Mouse (Mus musculus) bone marrow macrophage, adult 2 months (primary cell): ENCODE data around the gene 4930524J08Rik. TPM values are rescaled to one million over a fixed set of nuclear protein-coding genes. Genes with fewer than 3 reads are reported as not detected.

ENCODE experiments used
- H3K27ac ChIP-seq: 2 replicates; pipeline ENCODE4 v1.5.1; 2012; ENCODE audit warnings: low read depth, low read length; ENCODE audit not compliant: insufficient read depth
- H3K4me1 ChIP-seq: 2 replicates; pipeline ENCODE4 v1.6.1; 2012; ENCODE audit warnings: low read length; ENCODE audit not compliant: control insufficient read depth, insufficient read depth
- H3K4me3 ChIP-seq: 2 replicates; pipeline ENCODE4 v1.5.1; 2012; ENCODE audit warnings: mild to moderate bottlenecking, low read length, moderate library complexity; ENCODE audit not compliant: insufficient read depth
- CTCF ChIP-seq: IDR thresholded peaks from 2 replicates; pipeline ENCODE4 v1.5.1; 2012; ENCODE audit warnings: low read depth, mild to moderate bottlenecking, low read length, moderate library complexity
- POLR2A ChIP-seq: IDR thresholded peaks from 2 replicates; pipeline ENCODE4 v1.6.1; 2012; ENCODE audit warnings: mild to moderate bottlenecking, low read depth, low read length, borderline replicate concordance
- polyA plus RNA-seq: library from polyadenylated mRNA; stranded (reverse); fragments of >200 nt; gene quantifications from 2 replicates; pipeline ENCODE4 v1.2.4, GENCODE M21; 2012; ENCODE audit not compliant: missing spikeins, insufficient read depth, insufficient read length

The 4930524J08Rik gene
- polyA plus RNA-seq, 1 experiment: 2.8 TPM

- TF ChIP-seq POLR2A (no peak), CTCF (no peak)
- H3K27ac ChIP-seq: no peak overlapping the region
- H3K4me3 ChIP-seq: no peak overlapping the region
- H3K4me1 ChIP-seq: no peaks in the 10 kb centered on the region
Measured at GRCm38 (mm10) chr5:100003895-100004294, 25.0 kb downstream of the 4930524J08Rik start.

GRCm38 (mm10) chr5:100005431-100005830 lies 26.6 kb downstream of the 4930524J08Rik start:
- no peak overlapping the region for H3K4me3 ChIP-seq
- H3K27ac ChIP-seq: no peak overlapping the region
- no peaks in the 10 kb centered on the region for H3K4me1 ChIP-seq
- TF ChIP-seq POLR2A (no peak), CTCF (no peak)

GRCm38 (mm10) chr5:100005896-100006295 lies 27.0 kb downstream of the 4930524J08Rik start:
- H3K27ac ChIP-seq: no peak overlapping the region
- TF ChIP-seq CTCF (no peak), POLR2A (no peak)

GRCm38 (mm10) chr5:100006324-100007039 lies 27.6 kb downstream of the 4930524J08Rik start:
- no peak overlapping the region for H3K4me3 ChIP-seq
- no peaks in the 10 kb centered on the region for H3K4me1 ChIP-seq
- no peak overlapping the region for H3K27ac ChIP-seq
- no peak for TF ChIP-seq CTCF
- TF ChIP-seq POLR2A: no peak

More at GRCm38 (mm10) chr5:100005896-100006295, 27.0 kb downstream of the 4930524J08Rik start:
- H3K4me3 ChIP-seq: no peak overlapping the region
- H3K4me1 ChIP-seq: no peaks in the 10 kb centered on the region

GRCm38 (mm10) chr5:100007040-100007375 lies 28.1 kb downstream of the 4930524J08Rik start:
- H3K4me1 ChIP-seq: no peaks in the 10 kb centered on the region
- TF ChIP-seq CTCF: no peak
- H3K4me3 ChIP-seq: no peak overlapping the region
- H3K27ac ChIP-seq: no peak overlapping the region

GRCm38 (mm10) chr5:100008485-100008884 lies 29.6 kb downstream of the 4930524J08Rik start:
- no peak overlapping the region for H3K27ac ChIP-seq
- H3K4me1 ChIP-seq: no peaks in the 10 kb centered on the region
- TF ChIP-seq POLR2A (no peak), CTCF (no peak)
- no peak overlapping the region for H3K4me3 ChIP-seq

GRCm38 (mm10) chr5:100012599-100012998 lies 33.7 kb downstream of the 4930524J08Rik start:
- Histone ChIP-seq H3K27ac (no peak overlapping the region), H3K4me1 (no peaks in the 10 kb centered on the region), H3K4me3 (no peak overlapping the region)
- no peak for TF ChIP-seq CTCF
- TF ChIP-seq POLR2A: no peak

- Histone ChIP-seq H3K4me3 (no peak overlapping the region), H3K4me1 (peaks cover 3% of the 10 kb centered on the region; the same call in 1 of the 2 replicates), H3K27ac (no peak overlapping the region)
- TF ChIP-seq CTCF: no peak
- no peak for TF ChIP-seq POLR2A
Measured at GRCm38 (mm10) chr5:100020089-100020488, 41.2 kb downstream of the 4930524J08Rik start.

GRCm38 (mm10) chr5:100024403-100024802 lies 45.5 kb downstream of the 4930524J08Rik start:
- H3K4me3 ChIP-seq: no peak overlapping the region
- no peak for TF ChIP-seq POLR2A
- H3K4me1 ChIP-seq: peaks cover 3% of the 10 kb centered on the region; the same call in 1 of the 2 replicates

GRCm38 (mm10) chr5:100024868-100025267 lies 46.0 kb downstream of the 4930524J08Rik start:
- H3K27ac ChIP-seq: no peak overlapping the region
- no peak overlapping the region for H3K4me3 ChIP-seq
- TF ChIP-seq CTCF (no peak), POLR2A (no peak)
- peaks cover 3% of the 10 kb centered on the region; the same call in 1 of the 2 replicates for H3K4me1 ChIP-seq

More at GRCm38 (mm10) chr5:100024403-100024802, 45.5 kb downstream of the 4930524J08Rik start:
- no peak overlapping the region for H3K27ac ChIP-seq

Other genes with a start within 250 kb of the 4930524J08Rik start
- gene Rasgef1b, start 250.0 kb upstream of the 4930524J08Rik start, polyA plus RNA-seq: 42.1 and 46.5 TPM in 2 replicates
- gene Vamp9, start 72.8 kb upstream of the 4930524J08Rik start, polyA plus RNA-seq: not detected in 2 replicates
- gene Hnrnpd, start 123 bp upstream of the 4930524J08Rik start, polyA plus RNA-seq: 222 and 223 TPM in 2 replicates
- 130 and 144 TPM in 2 replicates for gene Hnrnpdl, start 60.6 kb downstream of the 4930524J08Rik start, polyA plus RNA-seq
- gene Enoph1, start 60.9 kb downstream of the 4930524J08Rik start, polyA plus RNA-seq: 14.4 and 16.2 TPM in 2 replicates
- gene Tmem150c, start 180.7 kb downstream of the 4930524J08Rik start, polyA plus RNA-seq: not detected in 2 replicates